Mouse (Mus musculus) liver, embryonic 14.5 days (tissue): ENCODE results near the gene Tmem131l. TPM values are rescaled to one million over a fixed set of nuclear protein-coding genes. Genes with fewer than 3 reads are reported as not detected.

ENCODE experiments used
- ATAC-seq: fragments of 200-750 bp; cut with Nextera tagmentation; 2 replicates; pipeline ENCODE4 v1.8.0; 2017; ENCODE audit warnings: moderate number of reproducible peaks, mild to moderate bottlenecking, moderate library complexity; ENCODE audit not compliant: insufficient read depth
- DNase-seq, 3 experiments: peaks; one replicate each; pipeline ENCODE4 v3.0.0-alpha.2; 2012 to 2013; ENCODE audit warnings: low read depth in 3 of 3, low spot score in 3 of 3
- H3K27ac ChIP-seq: fragments of 300-500 bp; sonication (generic); 2 replicates; pipeline ENCODE4 v1.5.1; 2014; ENCODE audit warnings: moderate library complexity, mild to moderate bottlenecking, control low read depth, inconsistent platforms
- H3K27me3 ChIP-seq: fragments of 300-500 bp; sonication (generic); 2 replicates; pipeline ENCODE4 v1.6.1; 2014; ENCODE audit warnings: mild to moderate bottlenecking, low read length, moderate library complexity; ENCODE audit not compliant: control insufficient read depth, insufficient read depth
- H3K36me3 ChIP-seq: fragments of 300-500 bp; sonication (generic); replicated peaks from 2 replicates; pipeline ENCODE4 v1.6.1; 2014; ENCODE audit warnings: low read depth; ENCODE audit not compliant: control insufficient read depth, insufficient read depth
- H3K4me1 ChIP-seq, 2 experiments: fragments of 200-500 bp in 1 of 2; fragments of 300-500 bp in 1 of 2; sonication (generic) in 1 of 2; replicated peaks; 2 replicates each; pipeline ENCODE4 v1.6.1; 2012 to 2014; ENCODE audit warnings: antibody characterized with exemption in 1 of 2, inconsistent platforms in 1 of 2, low read length in 1 of 2; ENCODE audit not compliant: control insufficient read depth in 2 of 2, insufficient read depth in 2 of 2
- H3K4me2 ChIP-seq: fragments of 300-500 bp; sonication (generic); 2 replicates; pipeline ENCODE4 v1.6.1; 2014; ENCODE audit warnings: low read depth, mild to moderate bottlenecking, control low read depth, moderate library complexity
- H3K4me3 ChIP-seq, 2 experiments: fragments of 200-500 bp in 1 of 2; fragments of 300-500 bp in 1 of 2; sonication (generic) in 1 of 2; 2 replicates each; pipeline ENCODE4 v1.5.1; 2012 to 2014; ENCODE audit warnings: low read depth in 2 of 2, low read length in 2 of 2, mild to moderate bottlenecking in 2 of 2, control low read depth in 1 of 2, inconsistent platforms in 1 of 2, moderate library complexity in 1 of 2; ENCODE audit not compliant: insufficient read depth in 1 of 2
- H3K9ac ChIP-seq: fragments of 300-500 bp; sonication (generic); replicated peaks from 2 replicates; pipeline ENCODE4 v1.6.1; 2014; ENCODE audit warnings: mild to moderate bottlenecking, control low read depth, moderate library complexity
- H3K9me3 ChIP-seq: fragments of 300-500 bp; sonication (generic); 2 replicates; pipeline ENCODE4 v1.6.1; 2016; ENCODE audit warnings: low read length, mixed read lengths; ENCODE audit not compliant: control insufficient read depth
- CTCF ChIP-seq: IDR thresholded peaks from 2 replicates; pipeline ENCODE4 v1.5.1; 2016; ENCODE audit warnings: antibody characterized with exemption, low read depth, control low read depth
- EP300 ChIP-seq: IDR thresholded peaks from 2 replicates; pipeline ENCODE4 v1.6.1; 2016; ENCODE audit warnings: antibody characterized with exemption, low read depth
- WGBS: fragments of 180-500 bp; shearing (Covaris S2); extraction: QIAGEN DNeasy Blood & Tissue Kit; methylation state at CpG from one replicate; pipeline ENCODE4 v1.1.7; 2014; ENCODE audit not compliant: insufficient replicate concordance; 5-methylcytosine and 5-hydroxymethylcytosine counted together
- polyA plus RNA-seq, 2 experiments: library from polyadenylated mRNA; depleted of rRNA in 1 of 2; stranded (reverse) in 1 of 2; unstranded in 1 of 2; fragments of >200 nt; fragmentation: Nextera tagmentation in 1 of 2; extraction: Ambion mirVana in 1 of 2; gene quantifications; 2 replicates each; pipeline versions ENCODE4 v1.2.1 to v1.2.3; 2012 to 2014

Gene Tmem131l
- polyA plus RNA-seq, 2 experiments: 18.9 to 24.5 TPM

DNA sequence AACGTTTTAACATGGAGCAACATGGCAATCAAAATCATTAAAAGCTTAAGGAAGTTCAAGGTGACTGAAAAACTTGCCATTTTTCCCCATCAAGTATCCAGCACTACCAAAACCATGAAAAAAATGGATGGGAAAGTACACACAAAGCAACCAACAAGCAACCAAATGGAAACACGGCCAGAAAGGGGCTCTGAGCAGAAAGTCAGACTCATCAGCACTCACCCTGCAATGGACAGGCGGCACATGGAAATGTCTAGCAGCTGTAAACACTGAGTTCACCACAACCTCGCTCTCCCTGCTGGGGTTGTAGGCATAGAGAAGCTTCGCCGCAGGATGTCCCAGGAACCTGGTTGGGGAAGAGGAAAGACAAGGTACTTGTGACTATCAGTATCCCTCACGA is 77.9 kb downstream of the Tmem131l start:
- peaks cover 23% of the 10 kb centered on the region for H3K36me3 ChIP-seq
- no peak overlapping the region for H3K27ac ChIP-seq
- no peak overlapping the region for H3K4me2 ChIP-seq
- no peak overlapping the region for H3K4me3 ChIP-seq
- no peak overlapping the region for H3K9ac ChIP-seq
- no peaks in the 10 kb centered on the region for H3K9me3 ChIP-seq
- 83% methylated on average over 7 of the region's 7 CpGs for WGBS
- DNase-seq: no peak
- no peak for ATAC-seq
- H3K27me3 ChIP-seq: no peaks in the 10 kb centered on the region
- TF ChIP-seq EP300 (no peak), CTCF (no peak)
- H3K4me1 ChIP-seq: no peaks in the 10 kb centered on the region; a peak in 1 of 4 replicates

DNA sequence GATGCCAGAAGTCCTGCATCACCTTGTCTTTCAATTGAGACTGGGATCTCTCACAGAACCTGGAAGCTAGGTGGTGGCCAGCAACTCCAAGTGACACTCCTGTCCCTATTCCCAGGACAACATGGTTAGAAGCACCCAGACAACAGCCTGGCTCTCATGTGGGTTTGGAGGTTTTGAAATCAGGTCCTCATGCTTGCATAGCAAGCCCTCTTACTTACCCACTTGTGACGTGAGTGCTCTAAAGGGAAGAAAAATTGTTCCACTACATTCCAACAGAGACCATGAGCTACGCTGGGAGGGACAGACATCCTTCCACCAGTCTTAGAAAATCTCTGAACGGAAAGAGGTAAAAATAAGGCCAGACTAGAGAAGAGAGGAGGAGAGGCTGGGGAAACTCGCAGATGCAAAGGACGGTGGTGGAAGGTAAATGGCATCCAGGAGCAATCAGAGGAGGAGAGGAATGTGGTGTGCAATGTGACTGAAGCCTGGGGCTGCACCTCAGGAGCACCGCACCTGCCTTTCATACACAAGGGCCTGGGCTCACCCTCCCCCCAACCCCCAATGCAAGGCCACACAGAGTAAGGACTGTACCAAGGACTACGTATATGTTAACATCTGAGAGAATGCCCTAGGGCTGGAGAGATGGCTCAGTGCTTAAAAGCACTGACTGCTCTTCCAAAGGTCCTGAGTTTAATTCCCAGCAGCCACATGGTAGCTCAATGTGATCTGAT is 80.9 kb downstream of the Tmem131l start:
- DNase-seq (no peak), ATAC-seq (no peak)
- no peak for TF ChIP-seq EP300
- no peak for TF ChIP-seq CTCF
- WGBS: 85% methylated on average over 7 of the region's 7 CpGs
- Histone ChIP-seq H3K36me3 (peaks cover 23% of the 10 kb centered on the region), H3K9me3 (no peaks in the 10 kb centered on the region), H3K4me3 (no peak overlapping the region), H3K9ac (no peak overlapping the region), H3K27ac (no peak overlapping the region), H3K4me2 (no peak overlapping the region), H3K27me3 (no peaks in the 10 kb centered on the region), H3K4me1 (no peaks in the 10 kb centered on the region)

DNA sequence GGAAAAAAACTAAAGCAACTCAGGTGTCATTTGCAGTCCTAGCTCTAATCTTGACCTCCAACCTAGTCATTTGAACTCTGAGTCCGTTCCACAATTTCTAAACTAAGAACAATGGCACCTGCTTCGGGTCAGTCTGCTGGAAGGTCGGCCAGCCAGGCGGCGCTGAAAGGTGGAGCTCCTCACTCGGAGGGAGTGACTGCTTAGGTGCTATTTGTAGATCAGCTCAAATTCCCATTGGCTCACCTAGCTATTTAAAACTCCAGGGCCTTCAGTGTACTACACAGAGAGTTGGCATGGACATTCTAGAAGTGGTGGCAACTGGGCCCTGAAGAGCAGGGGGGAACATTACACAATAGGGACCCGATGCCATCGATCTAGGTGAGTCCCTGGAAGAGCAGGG is 86.1 kb downstream of the Tmem131l start:
- Histone ChIP-seq H3K9ac (no peak overlapping the region), H3K4me2 (no peak overlapping the region), H3K4me3 (no peak overlapping the region), H3K4me1 (no peaks in the 10 kb centered on the region), H3K27me3 (no peaks in the 10 kb centered on the region), H3K27ac (no peak overlapping the region), H3K9me3 (no peaks in the 10 kb centered on the region), H3K36me3 (peaks cover 5% of the 10 kb centered on the region)
- DNase-seq (no peak), ATAC-seq (no peak)
- no peak for TF ChIP-seq EP300
- TF ChIP-seq CTCF: no peak
- WGBS: 88% methylated on average over 8 of the region's 8 CpGs

DNA sequence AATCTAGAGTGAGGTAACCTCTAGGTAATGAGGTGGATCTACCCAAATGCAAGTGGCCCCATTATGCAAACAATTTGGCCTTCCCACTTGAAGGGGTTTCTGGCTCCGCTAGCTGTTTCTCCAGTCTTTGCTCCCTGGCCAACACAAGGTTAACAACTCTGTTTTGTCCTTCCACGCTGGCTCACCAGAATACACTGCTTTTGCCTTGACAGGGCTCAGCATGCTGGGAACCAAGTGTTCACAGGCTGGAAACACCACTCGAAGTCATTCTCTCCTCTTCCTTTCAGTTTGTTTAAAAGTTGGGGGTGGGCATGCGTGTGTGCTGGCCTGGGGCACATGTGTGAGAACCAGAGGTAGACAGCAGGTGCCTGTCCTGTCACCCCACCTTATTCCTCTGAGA is 91.2 kb downstream of the Tmem131l start:
- 80% methylated on average over 4 of the region's 4 CpGs for WGBS

DNA sequence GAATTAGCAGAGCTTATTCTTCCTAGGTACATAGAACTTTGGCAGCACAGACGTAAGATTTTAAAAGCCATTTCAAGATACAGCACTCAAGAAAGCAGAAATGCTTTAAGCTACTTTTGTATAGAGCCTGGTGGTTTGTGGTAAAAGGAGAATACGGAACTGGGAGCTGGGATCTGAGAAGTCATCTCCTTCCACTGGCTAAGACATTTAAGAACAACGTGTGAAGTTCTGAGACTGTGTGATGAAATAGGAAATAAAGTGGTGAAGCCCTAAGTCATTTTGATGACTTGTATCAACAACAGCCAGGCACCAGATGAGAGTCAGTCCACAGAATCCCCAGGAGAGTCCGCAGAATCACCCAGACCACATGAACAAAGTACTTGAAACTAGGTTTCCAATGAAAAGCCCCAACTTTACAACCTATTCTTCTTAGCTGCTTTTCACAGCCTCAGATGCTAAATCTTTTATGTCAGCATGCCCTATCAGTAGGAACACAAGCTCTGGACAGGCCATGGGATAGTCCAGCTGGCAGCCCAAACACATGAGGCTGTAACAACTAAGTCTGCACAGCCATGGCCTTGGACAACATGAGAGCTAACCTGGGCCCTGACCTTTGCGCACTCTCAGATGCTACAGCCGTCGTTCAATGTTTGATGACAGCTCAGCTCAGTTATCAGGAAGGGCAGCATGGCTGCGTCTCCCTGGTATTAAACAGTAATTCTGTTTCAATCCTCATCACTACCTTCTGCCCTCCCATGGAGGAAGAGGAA is 92.3 kb downstream of the Tmem131l start:
- no peak overlapping the region for H3K9ac ChIP-seq
- H3K9me3 ChIP-seq: no peaks in the 10 kb centered on the region
- no peak for TF ChIP-seq EP300
- H3K27me3 ChIP-seq: no peaks in the 10 kb centered on the region
- WGBS: 45% methylated on average over 8 of the region's 8 CpGs
- ATAC-seq (no peak), DNase-seq (peak in 1 of 3 experiments; percentile 22)
- H3K4me3 ChIP-seq: no peak overlapping the region
- no peak overlapping the region for H3K27ac ChIP-seq
- 0 out of 2 replicates have a peak, but pooled peaks cover under 1% of the 10 kb centered on the region for H3K36me3 ChIP-seq
- peaks cover 0 to 4% of the 10 kb centered on the region in 2 experiments; a peak in 2 of 4 replicates for H3K4me1 ChIP-seq
- H3K4me2 ChIP-seq: no peak overlapping the region

More for the DNA sequence above, 91.2 kb downstream of the Tmem131l start:
- H3K27ac ChIP-seq: no peak overlapping the region
- no peak overlapping the region for H3K4me2 ChIP-seq
- TF ChIP-seq EP300 (no peak), CTCF (no peak)
- no peaks in the 10 kb centered on the region for H3K9me3 ChIP-seq
- H3K4me1 ChIP-seq: peaks cover 0 to 4% of the 10 kb centered on the region in 2 experiments; a peak in 2 of 4 replicates
- H3K4me3 ChIP-seq: no peak overlapping the region
- ATAC-seq: no peak
- DNase-seq: no peak
- H3K9ac ChIP-seq: no peak overlapping the region
- H3K36me3 ChIP-seq: no peaks in the 10 kb centered on the region
- no peaks in the 10 kb centered on the region for H3K27me3 ChIP-seq
